Mouse (Mus musculus): ENCODE measurements around the gene Rps27. TPM values are rescaled to one million over a fixed set of nuclear protein-coding genes. Genes with fewer than 3 reads are reported as not detected.

Gene Rps27
- polyA plus RNA-seq (2014; fragmentation: Illumina TruSeq; extraction: RNeasy Lipid Tissue Mini Kit (QIAGEN cat#74804); ENCODE audit: low read depth, low replicate concordance): 2,039 TPM

GRCm38 (mm10) chr3:90213377-90213866, at the start of gene Rps27, which contains the start of gene Rab13:
Gene Rps27, minus strand, starts transcription at chr3:90213651.
Gene Rab13, plus strand, starts transcription at chr3:90213695.

GRCm38 (mm10) chr3:90253653-90254418, 40.4 kb upstream of the Rps27 start, which contains the start of gene Crtc2:
Gene Crtc2, plus strand, starts transcription at chr3:90254163.

DNA sequence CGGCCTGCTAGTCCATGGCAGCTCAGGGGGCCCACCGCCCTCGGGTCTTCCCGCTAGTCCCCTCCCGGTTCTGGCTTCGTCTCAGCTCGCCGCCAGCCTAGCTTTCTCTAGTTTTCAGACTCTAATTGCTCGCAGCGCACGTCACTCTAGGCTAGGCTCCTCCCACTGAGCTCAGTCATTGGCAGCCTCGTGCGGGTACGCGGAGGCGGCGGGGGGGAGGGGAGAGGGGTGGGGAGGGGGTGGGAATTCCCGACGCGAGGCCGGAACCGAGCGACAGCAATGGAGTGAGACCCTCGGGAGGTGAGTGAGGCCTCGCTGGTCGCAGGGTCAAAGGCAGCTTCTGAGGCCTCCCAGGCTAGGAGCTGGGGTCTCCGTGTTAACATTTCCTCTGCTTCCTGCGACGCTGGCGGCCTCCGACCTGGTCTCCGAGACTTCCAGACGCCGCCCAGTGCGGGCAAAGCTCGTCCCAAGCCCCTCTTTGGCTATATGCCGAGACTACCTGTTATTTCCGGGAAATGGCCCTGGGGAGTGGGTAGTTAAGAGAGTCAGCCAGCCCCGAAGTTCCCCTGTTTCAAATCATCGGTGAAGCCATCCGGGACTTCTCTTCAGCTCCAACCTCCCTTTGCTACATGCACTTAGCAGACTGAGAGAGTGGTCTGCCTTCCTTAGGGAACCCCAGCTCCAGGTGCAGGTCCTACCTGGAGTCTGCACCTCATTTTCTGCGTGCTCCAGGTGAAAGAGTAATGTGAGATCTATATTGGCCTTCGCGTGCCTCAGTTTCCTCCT, 34.7 kb upstream of the Rps27 start, which contains the start of gene Slc39a1:
Gene Slc39a1, plus strand, starts transcription at position 213 of the 786 bp plus-strand sequence.

GRCm38 (mm10) chr3:90242984-90243775, 29.7 kb upstream of the Rps27 start, which contains the start of gene Creb3l4:
Gene Creb3l4, minus strand, starts transcription at chr3:90243512.

DNA sequence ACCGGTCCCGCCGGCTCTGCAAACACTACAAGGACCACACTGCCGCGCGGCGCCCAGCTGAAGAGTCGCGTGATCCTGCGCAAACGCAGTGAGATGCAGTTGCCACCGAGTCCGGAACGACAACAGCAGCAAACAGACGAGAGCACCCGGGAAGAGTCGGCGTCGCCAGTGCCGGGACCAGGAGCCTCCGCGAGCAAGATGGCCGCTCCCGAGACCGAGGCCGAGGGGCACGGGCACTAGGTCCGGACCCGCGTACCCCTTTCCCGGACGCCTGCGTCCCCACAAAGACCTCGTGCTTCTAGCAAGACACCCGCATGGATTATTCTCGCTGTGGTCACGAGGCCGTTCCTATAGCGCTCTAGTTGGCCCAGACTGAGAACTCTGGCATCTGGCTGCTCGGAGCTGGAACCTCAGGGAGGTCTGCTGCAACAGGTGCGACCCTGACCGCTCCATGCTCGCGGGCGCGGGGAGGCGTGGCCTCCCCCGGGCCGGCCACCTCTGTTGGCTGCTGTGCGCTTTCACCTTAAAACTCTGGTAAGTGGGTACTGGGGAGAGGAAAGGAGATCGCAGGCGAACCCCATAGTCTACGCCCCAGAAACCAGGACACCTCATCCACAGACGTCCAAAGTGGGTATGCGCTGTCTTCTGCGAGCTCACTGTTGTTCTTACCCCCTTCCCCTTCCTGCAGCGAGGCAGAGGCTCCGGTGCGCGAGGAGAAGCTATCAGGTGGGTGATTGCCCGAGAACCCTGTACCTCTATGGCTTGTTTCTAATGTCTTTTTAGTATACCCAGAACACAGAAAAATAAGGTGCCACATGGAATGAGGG, 18.3 kb upstream of the Rps27 start, which contains the start of gene Jtb:
Gene Jtb, plus strand, starts transcription at position 91 of the 827 bp plus-strand sequence.

Other genes with a start within 250 kb of the Rps27 start
- gene Hax1, start 214.9 kb downstream of the Rps27 start, polyA plus RNA-seq (2014; fragmentation: Illumina TruSeq; extraction: RNeasy Lipid Tissue Mini Kit (QIAGEN cat#74804); ENCODE audit: low read depth, low replicate concordance): 34.5 TPM
- 88.3 TPM for gene 4933434E20Rik, start 162.0 kb downstream of the Rps27 start, polyA plus RNA-seq (2014; fragmentation: Illumina TruSeq; extraction: RNeasy Lipid Tissue Mini Kit (QIAGEN cat#74804); ENCODE audit: low read depth, low replicate concordance)
- 106 TPM for gene Ubap2l, start 161.0 kb downstream of the Rps27 start, polyA plus RNA-seq (2014; fragmentation: Illumina TruSeq; extraction: RNeasy Lipid Tissue Mini Kit (QIAGEN cat#74804); ENCODE audit: low read depth, low replicate concordance)
- gene Tpm3, start 141.0 kb downstream of the Rps27 start, polyA plus RNA-seq (2014; fragmentation: Illumina TruSeq; extraction: RNeasy Lipid Tissue Mini Kit (QIAGEN cat#74804); ENCODE audit: low read depth, low replicate concordance): 286 TPM
- gene Nup210l, start 109.5 kb downstream of the Rps27 start, polyA plus RNA-seq (2014; fragmentation: Illumina TruSeq; extraction: RNeasy Lipid Tissue Mini Kit (QIAGEN cat#74804); ENCODE audit: low read depth, low replicate concordance): 0.57 TPM
- 6.8 TPM for gene Rab13, start within 50 bp of the Rps27 start, polyA plus RNA-seq (2014; fragmentation: Illumina TruSeq; extraction: RNeasy Lipid Tissue Mini Kit (QIAGEN cat#74804); ENCODE audit: low read depth, low replicate concordance)
- 130 TPM for gene Jtb, start 17.9 kb upstream of the Rps27 start, polyA plus RNA-seq (2014; fragmentation: Illumina TruSeq; extraction: RNeasy Lipid Tissue Mini Kit (QIAGEN cat#74804); ENCODE audit: low read depth, low replicate concordance)
- gene Creb3l4, start 29.9 kb upstream of the Rps27 start, polyA plus RNA-seq (2014; fragmentation: Illumina TruSeq; extraction: RNeasy Lipid Tissue Mini Kit (QIAGEN cat#74804); ENCODE audit: low read depth, low replicate concordance): 22.6 TPM
- gene Slc39a1, start 34.5 kb upstream of the Rps27 start, polyA plus RNA-seq (2014; fragmentation: Illumina TruSeq; extraction: RNeasy Lipid Tissue Mini Kit (QIAGEN cat#74804); ENCODE audit: low read depth, low replicate concordance): 97.3 TPM
- gene Crtc2, start 40.5 kb upstream of the Rps27 start, polyA plus RNA-seq (2014; fragmentation: Illumina TruSeq; extraction: RNeasy Lipid Tissue Mini Kit (QIAGEN cat#74804); ENCODE audit: low read depth, low replicate concordance): 19.9 TPM
- gene Dennd4b, start 51.5 kb upstream of the Rps27 start, polyA plus RNA-seq (2014; fragmentation: Illumina TruSeq; extraction: RNeasy Lipid Tissue Mini Kit (QIAGEN cat#74804); ENCODE audit: low read depth, low replicate concordance): 1.1 TPM
- gene Gatad2b, start 79.5 kb upstream of the Rps27 start, polyA plus RNA-seq (2014; fragmentation: Illumina TruSeq; extraction: RNeasy Lipid Tissue Mini Kit (QIAGEN cat#74804); ENCODE audit: low read depth, low replicate concordance): 45.0 TPM
- gene Slc27a3, start 176.3 kb upstream of the Rps27 start, polyA plus RNA-seq (2014; fragmentation: Illumina TruSeq; extraction: RNeasy Lipid Tissue Mini Kit (QIAGEN cat#74804); ENCODE audit: low read depth, low replicate concordance): not detected
- gene Ints3, start 220.0 kb upstream of the Rps27 start, polyA plus RNA-seq (2014; fragmentation: Illumina TruSeq; extraction: RNeasy Lipid Tissue Mini Kit (QIAGEN cat#74804); ENCODE audit: low read depth, low replicate concordance): 19.1 TPM

Data from sigmoid colon, adult 10 weeks (tissue).